Mouse (Mus musculus): ENCODE results near the gene Trpm8. TPM values are rescaled to one million over a fixed set of nuclear protein-coding genes. Genes with fewer than 3 reads are reported as not detected.

The Trpm8 gene
- total RNA-seq, 2 experiments from 2014 or later: not detected

DNA sequence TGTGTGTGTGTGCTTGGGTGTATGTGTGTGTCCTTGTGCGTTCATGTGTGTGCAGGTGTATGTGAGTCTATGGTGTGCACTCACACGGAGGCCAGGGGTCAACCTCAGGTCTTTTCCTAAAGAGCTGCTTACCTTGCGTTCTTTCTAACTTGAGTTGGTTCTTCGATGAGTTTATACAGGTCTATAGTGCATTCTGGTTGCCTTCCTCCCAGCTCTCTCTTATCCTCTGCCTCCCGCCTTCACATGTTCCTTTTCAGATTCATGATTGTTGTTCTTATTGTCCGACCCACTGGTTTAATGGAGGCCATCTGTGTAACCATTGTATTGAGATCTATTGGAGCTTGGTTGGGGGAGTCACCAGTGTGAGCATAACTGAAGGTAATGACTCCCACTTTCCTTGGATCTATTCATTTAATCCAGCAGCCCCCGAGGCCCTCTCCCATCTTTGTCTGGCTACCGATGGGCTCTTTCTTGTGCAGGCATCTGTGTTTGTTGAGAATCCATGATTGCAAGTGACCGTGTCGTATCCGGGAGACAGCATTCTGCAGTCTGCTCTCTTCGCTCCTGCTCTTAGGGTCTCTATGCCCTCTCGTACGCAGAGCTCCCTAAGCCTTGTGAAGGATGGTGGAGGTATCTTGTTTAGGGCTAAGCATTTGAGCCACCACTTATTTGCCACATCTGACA lies 24.7 kb downstream of the Trpm8 start:
- DNase-seq: no peak

DNA sequence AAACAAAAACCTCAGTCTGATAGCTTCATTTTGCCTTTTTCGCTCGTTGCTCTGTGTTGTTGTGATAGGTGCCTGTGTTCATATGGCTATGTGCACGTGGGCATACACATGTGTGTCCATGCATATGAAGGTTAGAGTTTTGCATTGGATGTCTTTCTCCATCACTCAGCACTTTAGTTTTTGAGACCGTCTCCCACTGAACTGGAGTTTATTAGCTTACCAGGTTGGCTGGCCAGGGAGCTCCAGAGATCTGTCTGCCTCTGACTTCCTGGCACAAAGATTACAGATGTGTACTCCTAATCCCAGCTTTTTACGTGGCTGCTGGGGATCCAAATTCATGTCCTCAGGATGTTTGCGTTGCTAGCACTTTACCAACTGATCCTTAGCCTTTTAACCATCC lies 26.3 kb downstream of the Trpm8 start:
- no peak for DNase-seq

DNA sequence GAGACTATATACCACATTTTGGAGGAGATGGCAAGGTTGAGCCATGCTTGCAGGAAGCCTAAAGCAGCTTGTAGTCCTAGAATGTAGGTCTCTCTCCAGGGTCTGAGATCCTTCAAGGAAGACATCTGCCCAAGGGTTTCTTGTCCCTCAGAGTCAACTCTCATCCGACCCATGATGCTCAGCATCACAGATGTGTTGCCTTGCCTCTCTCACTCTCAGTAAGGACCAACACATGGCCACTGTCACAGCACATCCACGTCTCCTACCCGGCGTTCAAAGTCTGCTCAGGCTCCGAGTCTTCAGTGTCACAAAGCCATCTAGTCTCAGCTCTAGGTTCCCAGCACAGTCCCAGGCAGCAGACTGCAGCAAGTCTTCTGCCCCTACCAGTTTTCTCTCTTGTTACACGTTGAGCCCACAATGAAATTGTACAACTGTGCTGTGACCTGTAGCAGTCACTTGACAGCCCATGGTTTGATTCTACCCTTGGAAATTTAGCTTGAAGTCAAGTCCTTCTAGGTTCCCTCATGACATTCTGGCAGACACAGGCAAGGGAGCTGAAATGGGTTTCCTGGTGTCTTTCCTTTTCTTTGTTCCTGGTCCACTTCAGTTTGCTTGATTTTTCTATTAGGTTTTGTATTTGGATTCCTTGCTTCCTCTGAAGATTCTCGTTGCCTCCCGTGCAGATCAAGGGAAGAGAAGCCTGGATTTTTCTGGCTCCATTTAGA lies 27.0 kb downstream of the Trpm8 start:
- no peak for DNase-seq

DNA sequence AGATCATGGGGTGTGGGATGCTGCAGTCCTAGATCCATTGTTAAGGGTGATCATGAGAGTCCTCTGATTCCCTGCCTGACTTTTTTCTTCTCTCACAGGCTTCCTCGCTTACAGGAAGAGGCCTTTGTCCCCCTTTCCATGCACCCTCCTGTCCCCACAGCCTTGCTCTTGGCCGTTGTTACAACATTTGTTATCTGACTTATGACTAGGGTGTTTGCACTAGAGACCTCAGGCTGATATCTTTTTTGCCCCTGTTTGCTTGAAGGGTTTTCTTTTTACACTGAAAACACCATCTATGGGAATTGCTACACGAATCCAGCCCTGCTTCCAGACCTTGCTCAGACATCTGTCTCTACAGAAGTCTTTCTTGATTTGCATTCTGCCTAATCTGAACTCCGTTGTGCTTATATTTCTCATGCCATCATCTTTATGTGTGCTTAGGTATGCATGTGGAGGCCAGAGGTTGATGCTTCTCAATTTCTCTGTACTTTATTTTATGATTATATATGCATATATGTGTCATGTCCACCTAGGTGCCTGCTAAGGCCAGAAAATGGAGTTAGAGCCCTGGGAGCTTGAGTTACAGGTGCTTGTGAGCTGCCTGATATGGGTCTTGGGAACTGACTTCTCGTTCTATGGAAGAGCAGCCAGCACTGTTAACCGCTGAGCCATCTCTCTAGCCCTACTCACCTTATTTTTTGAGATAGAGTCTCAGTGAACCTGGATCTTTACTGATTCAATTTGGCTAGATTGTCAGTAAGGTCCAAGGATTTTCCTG lies 27.7 kb downstream of the Trpm8 start:
- no peak for DNase-seq

DNA sequence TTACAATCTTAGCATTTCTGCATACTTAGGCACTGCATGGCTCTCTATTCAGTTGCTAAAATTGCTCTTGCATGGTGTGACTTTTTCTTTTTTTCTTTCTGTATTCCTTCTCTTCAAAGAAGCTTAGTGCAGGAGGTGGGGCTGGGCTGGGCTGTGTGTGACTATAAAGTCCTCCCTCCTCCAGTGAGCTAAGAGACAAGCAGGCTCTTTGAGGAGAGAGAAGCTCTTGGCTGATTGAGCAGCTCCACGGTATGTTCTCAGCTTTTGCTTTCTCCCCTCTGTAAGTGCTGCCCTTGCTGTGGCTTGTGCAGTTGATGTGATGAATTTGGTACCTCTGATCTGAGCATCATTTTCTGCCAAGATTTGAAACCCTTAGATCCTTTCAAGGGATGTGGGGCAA lies 29.1 kb downstream of the Trpm8 start:
- no peak for DNase-seq

DNA sequence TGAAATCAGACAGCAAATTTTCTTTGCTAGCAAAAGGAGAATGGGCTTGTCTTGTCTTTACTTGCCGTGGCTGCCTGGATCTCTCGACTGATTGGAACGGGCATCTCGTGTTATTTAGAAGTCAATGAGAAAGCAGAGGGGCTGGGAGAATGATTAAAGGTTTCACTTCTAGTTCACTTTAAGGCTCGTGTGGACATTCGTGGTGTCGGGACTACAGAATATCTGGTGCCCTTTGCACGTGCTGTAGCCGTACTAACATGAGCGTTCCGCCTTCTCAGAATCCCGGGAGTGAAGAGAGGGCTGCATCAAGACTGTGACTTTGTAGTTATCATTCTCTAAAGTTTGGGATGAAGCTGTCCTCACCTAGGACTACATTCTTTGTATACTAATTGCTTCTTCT lies 29.7 kb downstream of the Trpm8 start:
- DNase-seq: no peak

DNA sequence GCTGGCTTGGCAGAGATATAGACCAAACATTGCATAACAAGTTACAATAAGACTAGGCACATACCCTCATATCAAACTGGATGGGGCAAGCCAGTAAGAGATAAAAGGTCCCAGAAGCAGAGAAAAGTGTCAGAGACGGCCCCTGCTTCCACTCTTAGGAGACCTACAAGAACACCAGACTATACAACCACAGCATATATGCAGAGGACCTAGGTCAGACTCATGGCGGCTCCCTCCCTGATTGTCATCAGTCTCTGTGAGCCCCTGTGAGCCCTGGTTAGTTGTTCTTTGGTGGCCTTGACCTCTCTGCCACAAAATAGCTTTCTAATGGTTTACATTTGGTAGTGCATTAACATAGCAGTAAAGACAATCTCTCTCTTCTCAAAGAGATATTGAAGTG lies 31.6 kb downstream of the Trpm8 start:
- no peak for DNase-seq

DNA sequence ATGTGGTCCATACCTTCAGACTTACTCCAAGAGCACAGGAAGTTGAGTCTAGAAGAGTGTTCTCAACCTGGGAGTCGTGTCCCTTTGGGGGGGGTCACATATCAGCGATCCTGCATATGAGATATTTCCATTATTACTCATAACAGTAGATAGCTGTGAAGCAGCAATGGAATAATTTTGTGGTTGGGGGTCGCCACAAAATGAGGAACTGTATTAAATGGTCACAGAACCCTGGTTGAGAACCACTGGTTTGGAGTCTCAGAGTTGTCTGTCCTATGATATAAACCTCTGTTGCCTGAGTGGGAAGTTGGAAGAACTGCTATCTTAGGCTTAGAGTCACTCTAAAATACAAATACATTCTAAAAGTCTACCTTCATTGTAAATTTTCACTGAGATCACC lies 32.4 kb downstream of the Trpm8 start:
- no peak for DNase-seq

DNA sequence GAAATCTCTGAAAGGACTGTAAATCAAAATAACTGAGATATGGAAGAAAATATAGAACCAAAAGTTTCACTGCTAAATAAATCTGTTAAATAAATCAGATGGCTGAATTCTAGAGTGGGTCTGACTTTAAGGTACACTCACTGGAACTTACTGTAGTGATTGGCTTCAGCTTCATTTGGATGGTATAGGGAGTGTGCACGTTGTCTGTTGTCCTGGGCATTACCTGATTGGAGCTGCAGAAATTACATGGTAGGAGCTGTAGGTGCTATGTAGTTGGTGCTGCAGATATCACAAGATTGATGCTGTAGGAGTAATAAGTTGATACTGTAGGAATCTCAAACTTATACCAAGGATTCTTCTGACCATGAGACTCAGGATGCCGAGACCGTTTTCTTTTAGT lies 32.9 kb downstream of the Trpm8 start:
- no peak for DNase-seq

DNA sequence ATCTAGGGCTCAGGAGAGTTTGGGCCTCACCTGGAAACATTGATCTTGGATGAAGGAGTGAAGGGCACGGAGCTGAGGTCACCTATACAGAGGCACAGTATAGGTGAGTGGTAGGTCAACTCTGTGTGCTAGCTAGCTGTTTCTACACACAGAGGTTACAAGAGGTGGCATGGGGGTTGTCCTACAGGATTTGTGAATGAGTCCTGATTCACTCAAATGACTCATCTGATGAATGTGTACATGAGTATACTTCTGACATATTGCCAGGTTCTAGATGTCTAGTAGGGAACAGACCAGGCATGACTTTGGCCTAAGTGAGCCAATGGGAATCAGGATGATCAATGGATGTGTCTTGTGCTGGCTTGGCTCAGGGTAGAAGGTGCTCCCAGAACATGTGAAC lies 39.8 kb downstream of the Trpm8 start:
- DNase-seq: no peak

DNA sequence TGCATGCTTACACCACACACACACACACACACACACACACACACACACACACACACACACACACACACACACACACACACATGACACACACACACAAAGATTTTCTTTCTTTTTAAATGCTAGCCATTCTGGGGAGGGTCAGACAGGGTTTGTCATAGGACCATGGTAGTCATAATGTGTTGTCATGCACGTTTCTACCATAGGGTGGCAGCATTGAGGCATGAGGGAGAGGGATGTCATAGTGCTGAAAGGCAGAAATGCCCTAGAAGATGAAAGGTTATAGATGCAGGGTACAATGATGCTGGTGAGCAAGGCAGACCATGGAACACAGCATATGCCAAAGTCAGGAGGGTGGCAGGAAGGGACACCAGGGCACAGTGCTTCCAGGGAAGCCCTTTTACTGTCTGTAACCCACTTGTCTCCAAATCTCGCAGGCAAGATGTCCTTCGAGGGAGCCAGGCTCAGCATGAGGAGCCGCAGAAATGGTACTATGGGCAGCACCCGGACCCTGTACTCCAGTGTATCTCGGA lies 41.1 kb downstream of the Trpm8 start:
- no peak for DNase-seq

DNA sequence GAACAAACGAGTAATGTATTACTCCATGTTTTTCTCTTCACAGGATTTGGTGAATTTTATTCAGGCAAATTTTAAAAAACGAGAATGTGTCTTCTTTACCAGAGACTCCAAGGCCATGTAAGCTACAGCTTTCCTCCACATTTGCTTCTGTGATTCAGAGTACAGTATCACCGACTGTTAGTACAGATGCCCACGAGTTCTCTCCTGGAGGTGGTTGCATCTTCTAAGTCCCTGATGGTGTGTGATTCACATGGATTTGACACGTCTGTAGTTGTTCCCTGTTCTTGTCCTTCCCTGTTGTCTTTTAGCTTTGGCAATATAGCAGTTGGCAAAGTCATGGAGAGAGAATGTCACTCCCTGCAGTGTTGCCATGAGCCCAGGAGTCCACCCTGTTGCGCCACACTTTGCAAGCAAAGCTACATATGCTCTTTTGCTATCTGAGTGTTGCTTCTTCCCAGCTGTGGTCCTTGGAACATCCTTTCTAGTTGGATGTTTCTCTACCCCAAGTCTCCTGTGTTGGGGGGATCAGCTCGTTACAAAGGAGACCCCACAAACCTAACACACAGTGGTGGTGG lies 43.4 kb downstream of the Trpm8 start:
- DNase-seq: no peak

DNA sequence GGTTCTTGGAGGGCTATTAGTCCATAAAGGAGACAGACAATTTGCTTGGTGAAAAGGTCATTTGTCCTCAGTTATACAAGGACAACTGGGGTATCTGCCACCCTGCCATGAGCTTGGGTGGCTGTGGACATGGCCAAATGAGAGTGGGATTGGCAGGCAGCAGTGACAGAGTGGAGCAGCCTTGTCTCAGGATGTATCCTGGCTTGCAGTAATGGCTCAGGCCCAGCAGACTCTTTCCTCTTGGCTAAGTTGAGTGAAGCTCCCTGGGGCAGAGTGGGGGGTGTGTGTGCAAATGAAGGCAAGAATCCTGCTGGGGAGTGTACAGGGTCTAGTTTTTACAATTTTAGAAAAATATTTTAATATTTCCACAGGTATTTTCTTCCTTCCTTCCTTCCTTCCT lies 44.7 kb downstream of the Trpm8 start:
- no peak for DNase-seq

DNA sequence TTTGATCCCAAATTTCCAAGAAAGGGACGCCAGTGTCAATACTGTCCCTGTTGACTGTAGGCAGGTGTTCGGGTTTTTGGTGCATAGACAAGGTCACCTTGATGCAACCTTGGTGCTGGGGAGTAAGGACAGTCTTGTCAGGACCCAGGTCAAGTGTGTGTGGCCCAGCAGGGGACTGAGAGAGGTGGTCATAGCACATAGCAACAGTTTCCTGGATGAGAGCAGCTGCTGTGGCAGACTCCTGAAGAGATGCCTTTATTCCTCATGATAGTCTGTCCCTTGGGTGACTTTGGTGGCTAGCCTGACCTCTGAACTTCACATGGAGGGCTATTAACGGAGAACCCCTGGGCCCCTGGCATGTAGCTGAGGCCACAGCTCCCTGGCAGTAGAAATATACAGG lies 45.6 kb downstream of the Trpm8 start:
- no peak for DNase-seq

DNA sequence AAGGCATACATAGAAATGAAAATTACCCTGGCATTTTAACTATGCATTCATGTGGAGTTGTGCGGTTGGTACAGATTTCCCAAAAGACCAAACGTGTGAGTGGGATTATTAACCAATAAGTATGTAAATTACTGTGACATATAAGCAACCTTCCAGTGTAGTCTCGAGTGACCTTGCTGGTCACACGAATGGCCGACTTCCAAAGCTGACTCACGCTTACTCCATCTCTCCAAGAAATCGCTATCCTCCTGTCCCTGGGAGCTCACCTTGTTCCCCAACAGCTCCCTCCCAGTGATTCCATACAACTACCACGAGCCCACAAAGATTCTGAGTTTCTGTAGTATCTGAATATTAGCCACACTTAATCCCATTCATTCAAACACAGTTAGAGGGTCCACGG lies 62.0 kb downstream of the Trpm8 start:
- no peak for DNase-seq

DNA sequence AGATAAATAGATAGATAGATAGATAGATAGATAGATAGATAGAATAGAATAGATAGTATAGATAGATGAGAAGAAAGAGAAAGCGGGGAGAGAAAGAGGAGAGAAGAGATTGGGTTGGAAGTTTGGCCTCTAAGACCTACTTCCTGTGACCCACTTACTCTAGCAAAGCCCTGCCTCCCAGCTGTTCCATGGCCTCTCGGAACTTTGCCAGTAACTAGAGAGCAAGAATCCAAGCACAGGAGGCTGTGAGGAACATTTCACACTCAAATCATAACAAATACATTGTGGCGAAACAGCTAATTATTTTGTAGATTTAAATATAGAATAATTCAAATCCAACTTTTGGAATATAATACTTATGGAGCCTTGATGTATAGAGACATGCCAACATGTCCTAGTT lies 65.2 kb downstream of the Trpm8 start:
- no peak for DNase-seq

DNA sequence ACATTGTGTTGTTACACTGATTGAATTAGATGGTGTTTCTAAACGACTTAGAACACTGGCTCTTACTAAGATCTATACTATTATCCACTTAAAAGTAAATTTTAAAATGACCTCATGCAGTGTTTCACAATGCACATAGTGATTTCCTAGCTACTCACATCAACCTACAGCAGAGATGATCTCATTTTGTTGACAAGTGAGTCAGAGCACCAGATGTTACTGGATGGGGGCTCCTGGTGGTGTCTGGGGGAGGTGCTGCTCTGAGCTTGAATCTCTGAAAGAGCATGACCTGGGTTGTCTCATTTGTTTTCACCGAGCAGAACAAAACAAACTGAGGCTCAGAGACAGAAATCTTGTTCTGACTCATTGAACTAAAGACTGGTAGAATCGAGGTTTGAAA lies 68.1 kb downstream of the Trpm8 start:
- DNase-seq: no peak

DNA sequence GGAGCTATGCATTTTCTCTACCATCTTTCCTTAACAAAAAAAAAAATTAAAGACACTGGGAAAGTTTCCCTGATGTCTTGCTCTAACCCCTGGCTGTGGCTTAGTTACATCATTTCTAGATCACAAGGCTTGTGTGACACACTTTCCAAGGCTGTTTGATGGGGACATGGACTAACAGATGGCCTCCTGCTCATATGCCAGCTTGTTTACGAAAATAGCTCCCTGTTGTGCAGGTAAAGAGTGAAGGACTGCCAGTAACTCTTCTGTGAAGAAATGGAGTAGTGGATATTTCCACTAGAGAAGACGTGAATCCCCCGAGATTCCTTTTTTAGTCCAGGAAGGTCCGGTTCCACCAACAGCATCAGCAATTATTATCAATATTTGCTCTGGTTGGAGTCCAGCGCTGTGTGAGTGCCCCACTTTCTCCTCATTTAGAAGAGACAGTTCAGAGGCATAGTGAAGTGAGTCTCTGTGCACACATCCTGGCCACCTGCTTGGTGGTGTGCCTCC lies 71.1 kb downstream of the Trpm8 start:
- DNase-seq: no peak

DNA sequence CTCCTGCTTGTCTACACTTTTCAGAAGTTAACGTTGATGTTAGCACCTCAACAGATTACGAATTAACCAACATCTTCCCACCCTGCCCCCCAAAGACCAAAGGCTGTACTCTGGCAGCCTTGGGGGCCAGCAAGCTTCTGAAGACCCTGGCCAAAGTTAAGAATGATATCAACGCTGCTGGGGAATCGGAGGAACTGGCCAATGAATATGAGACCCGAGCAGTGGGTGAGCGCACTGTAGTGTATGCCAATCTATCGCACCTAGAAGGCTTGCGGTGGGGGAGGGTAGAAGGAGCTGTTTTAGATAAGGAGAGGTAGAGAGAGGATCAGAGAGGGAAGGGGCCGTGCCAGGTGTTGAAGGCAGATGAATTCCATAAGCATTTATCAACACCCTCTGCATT lies 73.3 kb downstream of the Trpm8 start:
- DNase-seq: no peak

DNA sequence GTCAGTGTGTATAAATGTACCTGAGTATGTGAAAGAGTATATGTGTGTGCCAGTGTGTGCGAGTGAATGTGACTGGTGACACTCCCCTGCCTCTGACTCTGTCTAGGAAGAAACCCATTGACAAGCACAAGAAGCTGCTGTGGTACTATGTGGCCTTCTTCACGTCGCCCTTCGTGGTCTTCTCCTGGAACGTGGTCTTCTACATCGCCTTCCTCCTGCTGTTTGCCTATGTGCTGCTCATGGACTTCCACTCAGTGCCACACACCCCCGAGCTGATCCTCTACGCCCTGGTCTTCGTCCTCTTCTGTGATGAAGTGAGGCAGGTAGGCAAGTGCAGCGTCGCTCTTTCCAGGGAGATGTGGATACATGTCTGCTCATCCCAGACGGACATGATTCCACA lies 77.6 kb downstream of the Trpm8 start:
- no peak for DNase-seq

DNA sequence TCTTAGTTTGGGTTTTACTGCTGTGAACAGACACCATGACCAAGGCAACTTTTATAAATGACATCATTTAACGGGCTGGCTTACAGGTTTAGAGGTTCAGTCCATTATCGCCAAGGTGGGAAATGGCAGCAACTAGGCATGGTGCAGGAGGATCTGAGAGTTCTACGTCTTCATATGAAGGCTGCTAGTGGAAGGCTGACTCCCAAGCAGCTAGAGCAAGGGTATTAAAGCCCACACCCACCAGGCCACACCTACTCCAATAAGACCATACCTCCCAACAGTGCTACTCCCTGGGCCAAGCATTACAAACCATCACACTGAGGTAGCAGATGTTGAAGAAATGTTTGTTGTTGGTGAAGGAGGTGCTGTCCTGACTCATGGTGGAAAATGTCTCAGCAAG lies 78.2 kb downstream of the Trpm8 start:
- DNase-seq: no peak

DNA sequence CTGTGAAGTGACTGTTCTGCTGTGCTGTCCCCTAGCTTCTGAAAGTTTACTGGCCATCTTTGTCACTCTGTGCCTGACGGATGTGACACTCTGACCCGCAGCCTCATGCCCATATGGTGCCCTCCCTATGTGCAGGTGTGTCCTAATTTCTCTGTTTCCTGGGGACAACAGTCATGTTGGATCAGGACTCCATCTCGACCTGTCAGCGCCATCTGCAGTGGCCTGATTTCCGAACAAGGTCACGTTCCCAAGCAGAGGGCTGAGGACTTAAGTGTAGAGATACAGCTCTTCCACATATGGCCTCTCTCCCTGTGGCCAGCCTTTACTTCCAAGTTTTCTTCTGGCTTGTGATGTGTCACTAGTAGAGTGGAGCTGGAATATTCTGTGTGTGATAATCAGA lies 79.2 kb downstream of the Trpm8 start:
- no peak for DNase-seq
